Mouse (Mus musculus) layer of hippocampus, adult 9-10 months (tissue): ENCODE results near the gene Cib4.

Source experiments
- DNase-seq: peaks from one replicate; pipeline ENCODE4 v3.0.0; 2022; ENCODE audit warnings: low spot score

Gene Cib4

DNA sequence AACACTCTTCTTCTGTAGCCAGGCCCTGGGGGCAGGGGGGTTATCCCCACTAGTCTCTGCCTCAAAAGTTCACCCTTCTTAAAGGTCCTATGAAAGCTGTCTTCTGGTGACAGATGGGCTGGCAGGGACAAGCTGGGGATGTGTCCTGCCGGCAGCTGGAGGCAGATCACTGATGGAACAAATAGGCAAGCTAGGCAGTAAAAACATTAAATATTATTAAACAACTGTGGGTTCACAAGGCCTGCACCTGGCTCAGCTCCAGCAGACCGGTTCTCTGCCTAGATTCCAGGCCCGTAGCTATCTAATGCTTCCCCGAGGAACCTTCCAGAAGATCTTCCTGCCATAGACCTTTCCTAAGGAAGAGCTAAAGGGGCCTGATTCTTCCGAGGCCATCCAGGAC lies 27.5 kb downstream of the Cib4 start:
- no peak for DNase-seq

- peak; percentile 49 for DNase-seq
Measured at GRCm38 (mm10) chr5:30516376-30516775, 29.3 kb downstream of the Cib4 start.

- no peak for DNase-seq
Measured at GRCm38 (mm10) chr5:30513111-30513510, 32.5 kb downstream of the Cib4 start.

GRCm38 (mm10) chr5:30497299-30497698 lies 48.3 kb downstream of the Cib4 start:
- DNase-seq, result no peak

DNA sequence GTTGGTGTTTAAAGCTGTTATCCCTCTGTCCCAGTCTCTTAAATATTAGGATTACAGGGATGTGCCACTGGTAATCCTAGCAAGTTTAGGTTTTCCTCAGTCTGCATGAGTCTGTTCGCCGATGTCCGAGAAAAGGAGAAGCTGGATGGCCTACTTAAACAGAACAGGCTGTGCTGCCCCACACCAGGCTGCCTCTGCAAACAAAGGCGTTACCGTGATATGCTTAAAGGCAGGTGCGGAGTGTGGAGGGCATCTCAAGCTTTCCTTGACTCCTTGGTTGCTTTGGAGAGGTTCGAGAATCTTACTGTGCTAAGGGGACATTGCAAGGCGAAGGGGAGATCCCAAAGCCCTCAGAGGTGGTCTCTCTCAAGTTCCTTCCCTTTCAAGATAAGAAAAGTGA lies 48.8 kb downstream of the Cib4 start:
- no peak for DNase-seq

DNA sequence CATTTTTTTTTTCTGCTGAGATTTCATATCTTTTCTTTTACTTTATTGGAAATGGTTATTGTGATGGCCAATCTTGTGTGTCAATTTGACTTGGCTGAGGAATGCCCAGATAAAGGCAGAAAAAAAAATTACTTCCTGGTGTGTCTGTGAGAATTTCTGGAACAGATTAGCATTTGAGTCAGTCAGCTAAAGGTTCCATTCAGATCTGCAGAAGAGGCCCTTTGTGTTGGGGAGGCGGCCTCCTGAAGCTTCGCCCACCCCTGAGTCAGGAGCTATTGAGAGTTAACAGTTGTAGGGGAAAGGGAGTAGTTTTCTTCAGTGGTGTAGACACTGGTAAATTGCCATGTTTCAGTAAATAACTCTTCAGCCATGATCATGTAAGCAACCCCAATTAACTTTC lies 50.3 kb downstream of the Cib4 start:
- DNase-seq, result no peak

GRCm38 (mm10) chr5:30494606-30495005 lies 51.0 kb downstream of the Cib4 start:
- DNase-seq, result no peak

DNA sequence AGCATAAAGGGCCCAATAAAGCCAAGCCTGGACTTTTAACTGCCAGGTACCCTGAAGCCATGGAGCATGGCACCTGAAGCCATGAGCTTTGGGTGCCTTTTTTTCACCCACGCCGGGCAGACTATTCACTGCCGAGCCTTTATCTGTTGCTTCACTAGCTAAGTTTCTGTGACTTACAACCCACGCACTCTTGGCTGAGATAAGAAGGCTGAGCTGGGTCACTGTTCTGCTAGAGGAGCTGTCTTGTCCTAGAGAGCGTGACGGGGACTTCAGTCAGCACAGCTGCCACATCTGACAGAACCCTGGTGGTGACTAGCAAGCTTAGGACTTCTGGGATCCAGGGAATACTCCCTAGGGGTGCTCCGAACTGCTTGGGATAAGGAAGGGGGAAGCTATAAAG lies 51.9 kb downstream of the Cib4 start:
- DNase-seq, result no peak

- no peak for DNase-seq
Measured at GRCm38 (mm10) chr5:30490845-30491244, 54.8 kb downstream of the Cib4 start.

DNA sequence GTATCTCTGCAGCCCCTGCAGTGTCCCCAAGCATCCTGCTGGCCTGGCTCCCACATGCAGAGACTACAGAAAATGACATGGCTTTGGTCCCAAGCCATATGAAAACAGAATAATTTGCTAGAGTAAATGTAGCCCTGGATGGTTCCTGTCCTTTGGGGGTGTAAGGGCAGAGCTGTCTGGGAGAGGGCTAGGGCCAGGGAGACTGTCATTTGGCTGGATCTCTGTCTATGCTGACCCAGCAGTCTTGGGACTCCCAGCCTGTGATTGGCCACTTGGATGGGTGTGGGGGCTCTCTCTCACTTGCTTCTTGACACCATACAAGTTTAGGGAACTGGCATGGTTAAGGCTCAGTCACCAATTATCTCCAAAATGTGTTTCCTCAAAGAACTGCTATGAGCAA lies 55.4 kb downstream of the Cib4 start:
- no peak for DNase-seq

DNA sequence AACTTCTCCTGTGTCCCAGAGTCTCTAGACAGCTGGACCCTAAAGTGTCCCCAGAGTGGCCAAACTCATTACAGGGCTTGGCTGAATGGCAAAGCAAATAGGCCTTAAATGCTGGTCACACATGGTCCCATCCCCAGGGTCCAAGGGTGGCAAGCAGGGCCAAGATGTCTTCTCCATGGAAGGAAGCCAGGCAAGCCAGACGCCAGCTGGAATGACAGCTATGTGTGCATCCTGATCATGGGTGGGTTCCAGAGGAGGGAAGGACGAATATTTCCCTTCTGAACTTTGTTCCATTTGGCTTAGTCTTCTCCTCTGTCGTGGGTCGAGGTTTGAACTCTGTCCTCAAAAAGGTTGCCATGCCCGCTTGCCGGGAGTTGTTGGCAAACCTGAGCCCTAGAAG lies 60.5 kb downstream of the Cib4 start:
- no peak for DNase-seq

DNA sequence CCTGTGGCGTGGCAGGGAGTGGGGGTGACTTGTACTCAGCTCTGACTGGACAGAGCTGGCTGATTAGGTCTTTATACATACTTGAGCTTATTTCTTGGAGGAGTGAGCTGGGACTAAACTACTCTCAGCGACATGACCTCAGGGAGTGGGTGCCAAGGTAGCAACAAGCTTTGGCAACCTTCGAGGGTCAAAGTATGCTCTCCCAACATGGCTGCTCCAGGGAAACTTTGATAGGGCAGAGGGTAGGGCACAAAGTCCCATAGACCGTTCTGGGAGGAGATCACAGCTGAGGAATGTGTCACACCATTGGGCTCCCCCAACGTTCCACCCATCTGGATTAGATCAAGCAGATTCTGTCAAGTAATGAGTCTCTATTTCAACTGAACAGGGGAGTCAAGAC lies 61.0 kb downstream of the Cib4 start:
- DNase-seq, result no peak

DNA sequence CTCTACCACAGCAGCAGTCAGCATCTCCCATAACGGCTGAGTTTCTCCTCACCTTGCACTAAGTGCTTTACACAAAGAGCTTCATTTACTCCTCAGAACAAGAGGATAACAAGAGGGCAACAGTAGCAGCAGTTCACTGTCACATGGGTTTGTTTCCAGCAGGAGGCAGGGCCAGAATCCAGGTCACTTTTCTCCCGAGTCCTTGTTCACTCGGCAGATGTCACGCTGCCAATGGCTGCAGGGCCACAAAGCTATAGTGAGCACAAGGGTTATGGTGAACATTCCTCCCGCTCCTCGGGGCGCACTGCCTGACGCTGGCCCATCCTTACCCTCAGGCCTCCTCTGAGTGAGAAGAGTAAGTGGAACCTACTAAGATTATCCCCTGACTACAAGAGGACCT lies 62.1 kb downstream of the Cib4 start:
- no peak for DNase-seq

- DNase-seq, result peak; percentile 58
Measured at GRCm38 (mm10) chr5:30482319-30482718, 63.3 kb downstream of the Cib4 start.

DNA sequence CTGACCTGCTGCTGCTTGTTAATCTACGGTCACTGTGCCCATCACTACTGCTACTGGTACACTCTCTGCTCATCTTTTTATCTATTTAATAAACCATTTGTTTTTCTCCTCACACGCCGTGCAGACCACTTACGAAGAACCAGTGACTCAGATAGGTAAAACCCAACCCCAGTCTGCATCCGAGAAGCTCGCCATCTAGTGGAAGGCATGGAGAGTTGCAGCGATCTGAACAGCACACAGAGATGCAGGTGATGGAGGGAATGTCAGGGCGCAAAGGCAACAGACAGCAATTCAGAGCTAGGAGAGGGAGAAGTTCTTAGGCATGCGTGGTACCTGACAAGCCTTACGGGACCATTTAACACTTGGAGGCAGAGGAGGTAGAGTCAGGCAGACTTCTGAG lies 69.1 kb downstream of the Cib4 start:
- DNase-seq, result peak; percentile 37

DNA sequence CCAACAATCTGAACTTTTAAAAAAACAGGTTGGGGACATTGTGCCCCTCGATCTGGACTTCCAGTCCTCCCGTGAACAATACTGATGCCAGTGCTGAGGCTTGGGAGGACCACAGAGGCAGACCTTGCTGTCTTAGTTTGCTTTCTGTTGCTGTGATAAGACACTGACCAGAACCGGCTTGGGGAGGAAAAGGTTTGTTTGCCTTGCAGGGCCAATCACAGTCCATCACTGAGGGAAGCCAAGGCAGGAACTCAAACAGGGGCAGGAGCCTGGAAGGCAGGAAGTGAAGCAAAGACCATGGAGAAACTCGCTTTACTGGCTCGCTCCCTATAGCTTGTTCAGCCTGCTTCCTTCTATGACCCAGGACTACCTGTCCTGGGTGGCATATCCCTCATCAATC lies 73.5 kb downstream of the Cib4 start:
- no peak for DNase-seq

- DNase-seq, result no peak
Measured at GRCm38 (mm10) chr5:30470454-30470853, 75.2 kb downstream of the Cib4 start.

GRCm38 (mm10) chr5:30466315-30466714 lies 79.3 kb downstream of the Cib4 start:
- no peak for DNase-seq

DNA sequence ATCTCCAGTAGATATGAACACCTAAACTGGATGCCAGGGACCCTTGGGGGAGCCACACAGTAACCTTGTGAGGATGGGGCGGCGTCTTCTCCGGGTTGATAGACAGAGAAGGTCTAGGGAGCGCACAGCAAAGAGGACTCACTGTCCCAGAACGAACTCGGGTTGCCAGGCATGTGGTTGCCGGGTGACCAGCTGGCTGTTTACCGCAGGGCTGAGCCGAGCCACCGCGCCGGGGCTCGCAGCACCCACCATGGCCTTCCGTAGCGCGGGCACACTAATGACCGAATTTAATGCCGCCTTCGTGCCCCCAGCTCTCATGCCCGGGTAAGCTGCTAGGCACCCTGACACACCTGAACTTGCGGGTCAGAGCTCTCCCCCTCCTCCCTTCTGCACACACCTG lies 79.8 kb downstream of the Cib4 start, which contains the start of gene 1700001C02Rik:
TSS of gene 1700001C02Rik (plus strand) at position 187 of the 400 bp plus-strand sequence.
- DNase-seq, result no peak

DNA sequence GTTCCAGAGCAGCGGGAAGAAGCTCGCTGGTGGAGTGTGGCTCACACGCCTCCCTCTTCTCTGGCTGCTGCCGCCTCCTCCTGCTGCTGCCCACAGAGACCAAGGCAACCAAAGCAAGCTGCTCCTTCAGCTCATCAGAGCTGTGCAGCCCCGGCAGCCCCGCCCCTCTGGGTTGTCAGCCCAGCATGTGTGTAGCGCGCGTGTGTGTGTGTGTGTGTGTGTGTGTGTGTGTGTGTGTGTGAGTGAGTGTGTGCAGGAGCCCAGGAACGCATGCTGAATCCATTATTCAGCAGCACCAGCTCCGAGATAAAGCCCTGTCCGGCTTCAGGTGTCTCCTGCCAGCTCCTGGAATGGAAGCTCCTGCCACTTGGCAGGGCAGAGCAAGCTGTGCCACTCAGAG lies 83.8 kb downstream of the Cib4 start, which contains the start of gene Otof:
TSS of gene Otof (minus strand) at position 112 of the 400 bp plus-strand sequence.
- DNase-seq, result no peak

DNA sequence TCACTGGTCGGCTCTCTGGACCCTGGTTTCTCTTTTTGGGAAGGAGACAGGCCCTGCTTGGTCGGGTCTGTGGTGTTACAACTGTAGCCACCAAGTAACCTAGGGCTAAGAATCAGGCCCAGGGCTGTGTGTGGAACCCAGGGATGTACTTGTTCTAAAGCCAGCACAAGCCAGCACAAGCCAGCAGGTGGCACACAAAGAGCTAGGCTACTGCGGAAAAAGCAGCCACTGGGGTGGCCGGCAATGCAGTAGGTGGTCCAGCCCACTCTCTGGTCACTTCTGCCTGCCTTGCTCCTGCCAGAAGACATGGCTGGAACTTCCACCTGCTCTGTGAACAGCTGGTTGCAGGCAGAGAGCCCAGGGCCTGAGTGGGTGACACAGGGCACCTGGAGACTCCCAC lies 85.5 kb downstream of the Cib4 start:
- DNase-seq, result no peak

GRCm38 (mm10) chr5:30456056-30456455 lies 89.6 kb downstream of the Cib4 start:
- DNase-seq, result no peak

GRCm38 (mm10) chr5:30444327-30444895 lies 101.2 kb downstream of the Cib4 start:
- no peak for DNase-seq

GRCm38 (mm10) chr5:30442196-30442595 lies 103.4 kb downstream of the Cib4 start:
- no peak for DNase-seq
